Mouse (Mus musculus) thymus, postnatal 4 days (tissue): ENCODE results near the gene Hoxa7.
A peak's percentile ranks its signal among the peaks of the same experiment; 100 is the strongest.

Experiments used
- DNase-seq: peaks from one replicate; pipeline ENCODE4 v3.0.0; 2021

Gene Hoxa7

DNA sequence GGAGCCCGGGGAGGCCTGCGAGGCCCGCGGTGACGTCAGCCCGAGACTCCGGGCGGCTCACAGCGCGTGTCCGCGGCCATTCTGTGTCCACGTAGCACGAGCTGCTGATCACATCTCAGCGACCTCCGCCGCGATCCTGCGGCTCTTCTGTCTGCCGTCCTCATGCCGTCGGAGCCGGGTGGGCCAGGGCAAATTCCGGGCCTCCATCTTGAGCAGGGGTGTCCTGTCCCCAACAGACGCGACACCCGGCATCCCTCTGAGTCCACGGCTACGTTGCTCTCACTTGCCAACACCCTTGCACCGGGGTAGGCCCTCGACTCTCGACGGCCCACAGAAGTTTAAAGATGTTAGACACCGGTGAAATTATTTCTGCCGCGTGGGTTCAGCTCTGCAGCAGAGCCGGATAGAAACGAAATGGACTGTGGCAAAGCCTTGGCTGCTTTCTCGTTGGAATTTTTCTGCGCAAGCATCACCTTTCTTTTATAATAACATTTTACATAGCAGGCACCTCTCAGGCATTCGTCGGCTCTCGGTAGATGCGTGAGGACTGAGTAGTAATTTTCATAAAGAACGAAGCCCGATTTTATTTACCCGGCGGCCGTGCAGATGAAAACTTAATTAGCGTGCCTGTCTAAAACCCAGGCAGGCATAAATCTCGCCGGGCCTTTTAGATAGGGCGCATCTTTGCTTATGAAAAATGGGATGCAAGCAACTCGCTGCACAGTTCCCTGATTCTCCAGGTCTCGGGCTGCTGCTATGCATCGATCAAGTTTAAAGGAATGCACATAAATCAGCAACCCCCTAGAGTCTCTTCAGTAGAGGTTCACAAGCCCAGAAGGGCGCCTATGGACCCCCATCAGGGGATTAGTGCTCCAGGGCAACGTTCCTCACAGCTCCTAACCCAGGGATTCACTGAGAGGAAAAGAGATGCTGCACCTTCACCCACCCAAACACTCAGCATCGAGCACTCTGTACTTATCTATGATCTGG, 32.2 kb upstream of the Hoxa7 start:
- DNase-seq = peak; percentile 47

- peak; percentile 38 for DNase-seq
Measured at GRCm38 (mm10) chr6:52252775-52253376, 31.2 kb upstream of the Hoxa7 start.

DNA sequence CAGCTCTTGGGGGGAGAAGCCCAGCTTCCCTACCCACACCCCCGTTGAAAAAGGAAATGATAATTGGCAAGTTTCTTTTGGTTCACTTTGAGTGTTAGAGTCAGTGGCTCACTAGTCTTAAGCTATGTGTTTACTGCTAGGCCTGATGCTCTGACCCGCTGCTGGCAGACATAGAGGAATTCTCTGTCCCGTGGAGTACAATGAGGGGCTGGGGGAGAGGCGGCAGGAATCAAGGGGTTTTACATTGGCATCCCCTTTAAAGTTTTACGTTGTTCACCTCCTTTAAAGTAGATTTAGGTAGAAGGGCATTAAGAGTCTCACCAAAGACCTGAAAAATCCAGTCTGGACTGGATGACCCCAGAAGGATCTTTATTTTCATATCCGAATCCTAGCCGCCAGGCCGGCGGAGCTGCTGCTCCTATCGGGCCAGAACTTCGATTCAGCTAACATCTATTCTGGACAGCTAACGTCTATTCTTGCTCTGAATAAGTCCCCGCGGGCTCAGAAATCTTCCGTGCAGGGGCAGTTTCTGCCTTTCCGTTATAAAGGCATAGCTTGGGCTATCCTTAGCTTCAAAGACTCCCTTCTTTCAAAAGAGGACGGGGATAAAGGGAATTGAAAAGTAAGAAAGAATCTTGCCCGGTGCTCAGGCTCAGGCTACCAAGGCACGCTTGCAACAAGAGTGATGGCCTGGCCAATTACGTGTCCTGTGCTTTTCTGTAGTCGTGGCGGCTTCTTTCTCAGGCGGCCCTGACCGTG, 30.5 kb upstream of the Hoxa7 start:
- DNase-seq = no peak

GRCm38 (mm10) chr6:52251177-52251879, 29.7 kb upstream of the Hoxa7 start:
- DNase-seq = peak; percentile 3

GRCm38 (mm10) chr6:52249826-52250225, 28.2 kb upstream of the Hoxa7 start:
- no peak for DNase-seq

- no peak for DNase-seq
Measured at GRCm38 (mm10) chr6:52249415-52249738, 27.7 kb upstream of the Hoxa7 start.

GRCm38 (mm10) chr6:52248638-52249414, 27.2 kb upstream of the Hoxa7 start:
- peak; percentile 13 for DNase-seq

DNA sequence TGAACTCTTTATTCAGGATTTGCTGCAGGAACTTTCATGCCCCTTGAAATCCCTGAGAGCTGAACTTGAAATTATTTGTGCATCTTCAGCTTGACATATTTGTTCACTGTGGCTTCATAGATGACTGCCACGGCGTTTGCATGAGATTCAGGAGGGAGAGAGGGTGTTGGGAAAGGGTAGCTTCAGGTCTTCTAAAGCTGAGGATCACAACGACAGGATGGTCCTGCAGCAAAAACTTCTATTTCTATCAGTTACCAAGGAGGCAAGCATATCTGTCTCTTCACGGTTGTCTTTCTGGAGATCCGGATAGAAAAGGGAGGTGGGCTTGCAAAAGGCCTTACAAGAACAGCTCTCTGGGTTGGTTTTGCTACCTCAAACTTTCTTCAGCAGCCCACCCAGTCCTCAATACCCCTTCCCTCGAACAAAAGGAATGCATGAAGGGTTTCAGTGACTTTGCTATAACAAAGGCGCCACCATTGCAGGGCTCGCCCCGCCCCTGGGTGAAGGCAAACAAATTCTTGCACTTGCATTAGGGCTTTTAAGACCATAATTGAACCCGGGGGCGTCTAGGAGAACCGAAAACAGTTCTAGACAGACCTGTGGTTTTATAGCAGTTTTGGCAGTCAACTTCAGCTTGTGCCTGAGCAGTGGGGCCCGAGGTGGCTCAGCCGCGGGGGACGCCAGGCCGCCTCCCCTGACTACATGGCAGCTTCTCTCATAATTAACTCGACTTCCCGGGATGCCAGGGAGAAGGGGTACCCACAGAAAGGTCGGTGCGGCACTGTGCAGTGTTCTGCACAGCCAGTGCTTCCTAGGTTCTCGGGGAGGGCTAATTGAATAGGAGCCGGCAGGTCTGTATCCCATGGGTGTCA, 26.3 kb upstream of the Hoxa7 start:
- DNase-seq = peak; percentile 23

- DNase-seq = peak; percentile 4
Measured at GRCm38 (mm10) chr6:52246916-52247315, 25.3 kb upstream of the Hoxa7 start.

- peak; percentile 28 for DNase-seq
Measured at GRCm38 (mm10) chr6:52246403-52246803, 24.7 kb upstream of the Hoxa7 start.

DNA sequence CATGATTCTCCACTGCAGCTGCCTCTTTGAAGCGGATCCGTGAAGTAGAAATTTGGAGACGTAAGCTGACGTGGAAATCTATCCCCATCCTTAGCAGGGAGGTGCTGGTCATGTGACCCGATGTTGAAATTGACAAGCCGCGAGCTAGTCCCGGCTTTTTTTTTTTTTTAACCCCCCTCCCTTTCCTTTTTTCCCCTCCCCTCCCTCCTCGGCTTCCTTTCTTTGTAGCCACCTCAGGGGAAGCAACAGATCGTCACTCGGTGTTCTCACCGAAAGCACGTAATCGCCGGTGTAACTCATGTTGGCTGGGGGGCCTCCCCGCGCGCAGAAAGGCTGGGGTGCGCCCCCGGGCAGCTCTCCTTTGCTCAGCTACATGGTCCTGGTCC, 24.1 kb upstream of the Hoxa7 start, which contains the start of gene Hoxa11:
TSS of gene Hoxa11 (minus strand) at position 54 of the 386 bp plus-strand sequence.
- no peak for DNase-seq

- peak; percentile 58 for DNase-seq
Measured at GRCm38 (mm10) chr6:52245040-52245756, 23.5 kb upstream of the Hoxa7 start.

DNA sequence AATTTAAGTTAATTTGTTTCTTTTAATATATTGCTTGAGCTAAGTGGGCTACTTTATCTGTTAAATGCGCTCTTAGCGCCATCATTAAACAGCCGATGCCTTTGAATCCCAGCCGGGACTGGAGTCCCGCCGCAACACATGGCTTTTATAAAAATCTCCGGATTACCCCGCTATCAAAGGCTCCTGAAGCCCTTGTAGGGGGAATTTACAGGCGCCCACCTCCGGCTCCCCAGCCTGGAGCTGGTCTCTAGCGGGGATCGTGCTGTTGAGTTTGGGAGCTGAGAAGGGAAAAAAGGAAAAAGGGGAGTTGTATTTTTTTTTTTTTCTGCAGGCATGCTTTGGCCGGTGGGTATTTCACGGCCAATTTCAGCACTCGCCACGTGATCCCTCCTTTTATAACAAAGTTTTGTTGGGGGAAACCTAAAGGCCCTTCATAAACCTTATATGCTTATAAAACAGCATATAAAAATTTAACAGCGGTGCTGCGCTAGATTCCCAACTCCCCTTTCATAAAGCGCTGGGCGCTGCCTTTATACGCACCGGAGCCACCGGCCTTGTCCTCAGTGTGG, 22.9 kb upstream of the Hoxa7 start:
- DNase-seq = no peak

GRCm38 (mm10) chr6:52243681-52244121, 22.0 kb upstream of the Hoxa7 start:
- DNase-seq = no peak

GRCm38 (mm10) chr6:52242801-52243332, 21.2 kb upstream of the Hoxa7 start:
- DNase-seq = no peak

DNA sequence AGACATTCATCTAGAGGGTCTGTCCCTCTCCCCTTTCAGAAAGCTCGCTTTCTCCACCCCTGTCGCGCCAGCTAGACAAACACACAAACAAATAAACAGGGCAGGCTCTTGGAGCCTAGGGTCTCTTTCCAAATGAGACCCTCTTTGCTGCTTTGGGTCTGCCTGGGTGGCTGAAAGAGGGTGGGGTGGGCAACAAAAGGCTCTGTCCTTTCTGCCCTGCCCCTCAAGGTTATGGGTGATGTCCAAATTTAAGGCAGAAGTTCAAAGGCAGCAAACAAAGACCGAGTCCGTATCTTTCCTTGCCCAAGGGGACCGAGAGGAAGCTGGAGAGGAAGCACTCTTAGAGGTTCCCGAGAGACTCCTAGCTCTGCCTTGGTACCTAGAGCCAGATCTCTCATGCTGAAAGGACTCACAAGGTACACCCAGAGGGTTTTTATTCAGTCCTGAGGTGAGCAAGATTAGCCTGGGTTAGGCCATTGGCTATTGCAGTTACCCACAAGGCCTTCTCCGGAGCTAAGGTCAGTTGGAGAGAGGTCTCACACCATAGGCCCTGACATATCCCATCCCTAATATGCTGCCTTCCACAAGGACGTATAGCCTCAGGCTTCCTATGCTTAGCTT, 19.5 kb upstream of the Hoxa7 start:
- DNase-seq = no peak

DNA sequence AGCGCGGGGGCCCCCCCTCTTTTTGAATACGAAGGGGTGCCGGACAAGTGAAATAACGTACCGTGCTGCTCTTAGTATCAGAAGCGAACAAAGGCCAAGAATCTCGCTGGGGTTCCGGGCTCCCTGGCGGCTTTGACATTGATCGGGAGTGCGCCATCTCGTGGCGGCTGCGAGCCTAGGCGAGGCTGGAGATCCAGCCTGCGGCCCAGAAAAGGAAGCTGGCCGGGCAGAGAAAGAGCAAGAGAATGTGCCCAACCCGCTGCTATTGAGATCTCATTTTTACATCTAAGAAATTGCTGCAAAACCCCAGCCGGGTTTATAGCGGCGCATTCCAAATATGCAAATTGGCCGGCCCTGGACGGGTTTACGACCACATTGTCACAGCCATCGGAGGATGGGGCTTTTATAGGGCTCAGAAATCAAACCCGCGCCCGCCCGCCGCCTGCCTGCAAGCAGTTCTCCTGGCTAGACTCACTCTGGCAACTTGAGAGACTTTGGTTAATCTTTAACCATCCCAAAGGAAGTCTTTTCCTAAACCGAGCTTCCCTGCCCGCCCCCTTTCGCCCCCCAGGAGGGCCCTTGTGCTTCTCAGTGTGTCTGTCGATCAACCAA, 18.8 kb upstream of the Hoxa7 start, which contains the start of gene Hoxa10:
TSS of gene Hoxa10 (minus strand) at position 466 of the 612 bp plus-strand sequence.
- DNase-seq = peak; percentile 90

GRCm38 (mm10) chr6:52239625-52240388, 18.2 kb upstream of the Hoxa7 start:
- peak; percentile 18 for DNase-seq
